Mouse (Mus musculus) spleen, adult 2 months (tissue): ENCODE data around the gene Tiam1.

Experiments
- CTCF ChIP-seq: fragments of 200-500 bp; IDR thresholded peaks from 2 replicates; pipeline ENCODE4 v1.5.1; 2011; ENCODE audit warnings: mild to moderate bottlenecking, inconsistent platforms; ENCODE audit not compliant: insufficient read depth, insufficient read length, insufficient replicate concordance; ENCODE audit errors: extremely low read depth
- POLR2A ChIP-seq: fragments of 200-500 bp; IDR thresholded peaks from 2 replicates; pipeline ENCODE4 v1.6.1; 2011; ENCODE audit warnings: low read depth, low read length, inconsistent platforms

DNA sequence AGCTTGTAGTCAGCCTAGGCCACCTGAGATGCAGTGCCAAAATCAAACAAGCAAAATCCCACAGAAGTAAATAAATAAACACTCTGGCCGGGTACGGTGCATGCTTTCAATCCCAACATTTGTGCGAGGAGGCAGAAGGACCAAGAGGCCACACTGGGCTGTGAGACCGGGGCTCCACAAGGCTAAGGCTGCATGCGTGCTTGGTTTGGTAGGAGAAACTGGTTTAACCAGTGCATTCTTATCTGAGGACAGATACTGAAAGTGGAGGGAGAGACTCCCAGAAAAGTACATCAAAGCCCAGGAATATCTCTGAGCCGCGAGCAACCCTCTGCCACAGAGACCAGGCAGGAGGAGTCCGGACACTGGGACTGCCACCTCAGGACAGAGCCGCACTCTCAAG, 5.8 kb upstream of the Tiam1 start:
- TF ChIP-seq CTCF (no peak), POLR2A (no peak)
